Mouse (Mus musculus): ENCODE data around the gene Rptn. TPM values are rescaled to one million over a fixed set of nuclear protein-coding genes. Genes with fewer than 3 reads are reported as not detected.

Rptn gene
- polyA plus RNA-seq (2012): 0.01 TPM in 1 of 2 replicates, not detected in the other

DNA sequence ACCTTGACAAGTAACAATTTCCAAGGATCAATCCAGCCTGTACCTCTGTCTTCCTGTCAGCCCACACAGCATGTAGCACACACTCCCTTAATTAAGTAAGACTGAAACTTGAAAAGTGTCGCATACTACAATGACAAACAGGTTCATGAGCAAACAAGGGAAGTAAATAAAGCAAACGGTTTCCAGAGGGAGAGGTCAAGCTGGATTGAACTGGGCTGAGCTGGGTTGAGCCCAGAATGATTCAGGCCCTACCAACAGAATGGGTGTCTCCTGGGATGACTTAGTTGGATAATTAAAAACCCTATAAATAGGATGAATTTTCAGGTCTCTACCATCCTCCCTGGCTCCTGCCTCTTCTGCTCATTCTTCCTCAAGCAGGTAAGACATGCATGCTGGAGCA is at the start of gene Rptn:
Gene Rptn (plus strand): TSS at position 334 of the 400 bp plus-strand sequence.
- peaks cover 2% of the 10 kb centered on the region; the same call in 1 of the 2 replicates for H3K9me3 ChIP-seq (ENCODE audit: control insufficient read depth, low read length)
- no peak within 1 kb of the TSS for H3K4me3 ChIP-seq (replicated peaks)
- no peaks in the 10 kb centered on the region for H3K4me1 ChIP-seq (ENCODE audit: control insufficient read depth)
- TF ChIP-seq TAL1 (IDR thresholded peaks at IDR 0.05; ENCODE audit: low read length): no peak
- TF ChIP-seq GATA1 (IDR thresholded peaks at IDR 0.05; ENCODE audit: low read length): no peak
- H3K27me3 ChIP-seq (ENCODE audit: control insufficient read depth): no peaks in the 10 kb centered on the region
- no peaks in the 10 kb centered on the region for H3K36me3 ChIP-seq (ENCODE audit: control insufficient read depth)

GRCm38 (mm10) chr3:93346896-93347295 is 46.6 kb upstream of the Rptn start:
- no peak for TF ChIP-seq GATA1 (IDR thresholded peaks at IDR 0.05; ENCODE audit: low read length)
- no peak for TF ChIP-seq TAL1 (IDR thresholded peaks at IDR 0.05; ENCODE audit: low read length)
- Histone ChIP-seq H3K9me3 (ENCODE audit: control insufficient read depth, low read length) (no peaks in the 10 kb centered on the region), H3K4me1 (ENCODE audit: control insufficient read depth) (no peaks in the 10 kb centered on the region)

GRCm38 (mm10) chr3:93360045-93360444 is 33.5 kb upstream of the Rptn start:
- TF ChIP-seq TAL1 (IDR thresholded peaks at IDR 0.05; ENCODE audit: low read length) (no peak), GATA1 (IDR thresholded peaks at IDR 0.05; ENCODE audit: low read length) (no peak)
- no peaks in the 10 kb centered on the region for H3K9me3 ChIP-seq (ENCODE audit: control insufficient read depth, low read length)
- no peaks in the 10 kb centered on the region for H3K36me3 ChIP-seq (ENCODE audit: control insufficient read depth)
- no peak overlapping the region for H3K4me3 ChIP-seq (replicated peaks)
- H3K4me1 ChIP-seq (ENCODE audit: control insufficient read depth): no peaks in the 10 kb centered on the region
- no peaks in the 10 kb centered on the region for H3K27me3 ChIP-seq (ENCODE audit: control insufficient read depth)

More at GRCm38 (mm10) chr3:93346896-93347295, 46.6 kb upstream of the Rptn start:
- Histone ChIP-seq H3K27me3 (ENCODE audit: control insufficient read depth) (no peaks in the 10 kb centered on the region), H3K36me3 (ENCODE audit: control insufficient read depth) (no peaks in the 10 kb centered on the region), H3K4me3 (replicated peaks) (no peak overlapping the region)

DNA sequence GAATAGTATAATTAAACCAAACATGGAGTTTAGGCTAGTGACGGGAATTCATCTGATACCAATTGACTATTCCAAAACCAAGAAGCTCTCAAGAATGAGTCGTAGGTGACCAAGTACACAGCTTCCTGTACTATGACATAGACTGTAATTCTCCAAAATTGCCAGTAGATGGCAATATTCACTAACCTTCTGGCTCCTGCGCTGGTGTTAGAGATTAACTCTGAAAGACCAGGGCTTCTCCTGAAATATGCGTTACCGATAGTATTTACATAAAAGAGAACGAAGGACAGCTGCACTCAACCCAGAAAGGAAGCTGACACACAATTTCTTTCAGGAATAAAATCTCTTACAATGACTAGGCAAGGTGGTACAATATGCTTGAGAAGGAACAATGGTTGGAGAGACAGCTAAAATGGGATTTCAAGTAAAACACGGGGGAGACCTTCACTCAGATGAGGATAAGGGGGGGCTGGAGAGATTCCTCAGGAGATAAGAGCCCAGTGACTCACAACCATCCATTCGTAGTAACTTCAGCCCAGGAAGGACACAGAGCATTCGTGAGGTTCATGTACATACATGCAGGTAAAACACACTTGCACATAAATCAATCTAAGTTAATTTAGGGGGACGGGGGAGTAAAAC is 31.4 kb upstream of the Rptn start:
- Histone ChIP-seq H3K36me3 (ENCODE audit: control insufficient read depth) (no peaks in the 10 kb centered on the region), H3K9me3 (ENCODE audit: control insufficient read depth, low read length) (no peaks in the 10 kb centered on the region), H3K27me3 (ENCODE audit: control insufficient read depth) (no peaks in the 10 kb centered on the region), H3K4me1 (ENCODE audit: control insufficient read depth) (no peaks in the 10 kb centered on the region), H3K4me3 (replicated peaks) (no peak overlapping the region)
- TF ChIP-seq TAL1 (IDR thresholded peaks at IDR 0.05; ENCODE audit: low read length): no peak
- no peak for TF ChIP-seq GATA1 (IDR thresholded peaks at IDR 0.05; ENCODE audit: low read length)

DNA sequence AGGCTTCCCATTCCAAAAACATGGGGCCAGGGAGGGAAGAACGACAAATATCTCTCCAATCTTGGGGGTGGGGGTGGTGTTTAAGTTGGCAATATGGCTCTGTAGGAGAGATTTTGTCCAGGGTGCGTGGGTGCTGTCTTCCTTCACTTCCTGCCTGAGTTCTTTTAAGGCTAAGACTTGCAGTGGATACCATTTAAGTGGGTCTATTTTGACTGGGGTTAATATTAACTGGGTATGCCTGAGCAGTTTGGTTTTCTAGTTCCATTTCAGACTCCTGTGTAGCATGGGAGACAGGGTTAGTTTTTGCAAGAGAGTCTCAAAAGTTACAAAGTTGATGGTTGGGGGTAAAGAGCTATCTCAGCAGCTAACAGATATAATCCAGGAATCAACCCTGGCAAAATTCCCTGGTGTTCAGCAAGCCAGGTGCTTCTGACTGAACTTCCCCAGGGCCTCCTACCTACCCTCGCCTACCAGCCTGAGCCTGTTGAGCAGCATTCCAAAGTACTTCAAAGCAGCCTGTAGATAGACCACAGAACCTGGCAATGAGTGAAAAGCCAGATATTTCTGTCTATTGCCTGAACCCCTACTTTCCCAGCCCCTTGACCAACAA is 26.4 kb upstream of the Rptn start:
- TF ChIP-seq GATA1 (IDR thresholded peaks at IDR 0.05; ENCODE audit: low read length) (no peak), TAL1 (IDR thresholded peaks at IDR 0.05; ENCODE audit: low read length) (no peak)
- Histone ChIP-seq H3K4me3 (replicated peaks) (no peak overlapping the region), H3K4me1 (ENCODE audit: control insufficient read depth) (no peaks in the 10 kb centered on the region), H3K9me3 (ENCODE audit: control insufficient read depth, low read length) (no peaks in the 10 kb centered on the region), H3K27me3 (ENCODE audit: control insufficient read depth) (no peaks in the 10 kb centered on the region), H3K36me3 (ENCODE audit: control insufficient read depth) (no peaks in the 10 kb centered on the region)

- Histone ChIP-seq H3K4me1 (ENCODE audit: control insufficient read depth) (no peaks in the 10 kb centered on the region), H3K4me3 (replicated peaks) (no peak overlapping the region), H3K27me3 (ENCODE audit: control insufficient read depth) (no peaks in the 10 kb centered on the region), H3K36me3 (ENCODE audit: control insufficient read depth) (no peaks in the 10 kb centered on the region), H3K9me3 (ENCODE audit: control insufficient read depth, low read length) (no peaks in the 10 kb centered on the region)
- no peak for TF ChIP-seq GATA1 (IDR thresholded peaks at IDR 0.05; ENCODE audit: low read length)
- no peak for TF ChIP-seq TAL1 (IDR thresholded peaks at IDR 0.05; ENCODE audit: low read length)
These were observed 25.3 kb upstream of the Rptn start for GRCm38 (mm10) chr3:93368171-93368570.

DNA sequence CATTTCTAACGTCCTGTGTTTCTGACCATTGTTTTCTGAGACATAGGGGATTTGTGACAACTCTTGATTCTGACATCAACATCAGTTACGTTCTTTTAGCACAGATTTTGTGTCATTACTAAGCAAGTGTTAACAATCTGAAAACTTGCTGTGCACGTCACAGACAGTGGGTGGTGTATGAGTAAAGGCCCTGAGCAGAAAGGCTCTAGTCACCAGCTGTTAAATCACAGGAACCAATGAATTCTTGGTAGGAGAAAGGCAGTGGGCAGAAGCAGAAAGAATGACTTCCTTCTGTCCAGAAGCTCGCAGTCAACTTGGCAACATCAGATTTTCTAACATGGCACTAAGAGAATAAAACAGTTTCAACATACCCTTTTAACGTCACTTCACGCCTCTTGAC is 20.1 kb upstream of the Rptn start:
- Histone ChIP-seq H3K9me3 (ENCODE audit: control insufficient read depth, low read length) (no peaks in the 10 kb centered on the region), H3K4me3 (replicated peaks) (no peak overlapping the region), H3K27me3 (ENCODE audit: control insufficient read depth) (no peaks in the 10 kb centered on the region), H3K4me1 (ENCODE audit: control insufficient read depth) (no peaks in the 10 kb centered on the region), H3K36me3 (ENCODE audit: control insufficient read depth) (no peaks in the 10 kb centered on the region)
- no peak for TF ChIP-seq GATA1 (IDR thresholded peaks at IDR 0.05; ENCODE audit: low read length)
- no peak for TF ChIP-seq TAL1 (IDR thresholded peaks at IDR 0.05; ENCODE audit: low read length)

- no peaks in the 10 kb centered on the region for H3K27me3 ChIP-seq (ENCODE audit: control insufficient read depth)
- H3K9me3 ChIP-seq (ENCODE audit: control insufficient read depth, low read length): no peaks in the 10 kb centered on the region
- no peak overlapping the region for H3K4me3 ChIP-seq (replicated peaks)
- H3K36me3 ChIP-seq (ENCODE audit: control insufficient read depth): no peaks in the 10 kb centered on the region
- no peaks in the 10 kb centered on the region for H3K4me1 ChIP-seq (ENCODE audit: control insufficient read depth)
- no peak for TF ChIP-seq GATA1 (IDR thresholded peaks at IDR 0.05; ENCODE audit: low read length)
- no peak for TF ChIP-seq TAL1 (IDR thresholded peaks at IDR 0.05; ENCODE audit: low read length)
These were observed 18.3 kb upstream of the Rptn start for GRCm38 (mm10) chr3:93375196-93375595.

DNA sequence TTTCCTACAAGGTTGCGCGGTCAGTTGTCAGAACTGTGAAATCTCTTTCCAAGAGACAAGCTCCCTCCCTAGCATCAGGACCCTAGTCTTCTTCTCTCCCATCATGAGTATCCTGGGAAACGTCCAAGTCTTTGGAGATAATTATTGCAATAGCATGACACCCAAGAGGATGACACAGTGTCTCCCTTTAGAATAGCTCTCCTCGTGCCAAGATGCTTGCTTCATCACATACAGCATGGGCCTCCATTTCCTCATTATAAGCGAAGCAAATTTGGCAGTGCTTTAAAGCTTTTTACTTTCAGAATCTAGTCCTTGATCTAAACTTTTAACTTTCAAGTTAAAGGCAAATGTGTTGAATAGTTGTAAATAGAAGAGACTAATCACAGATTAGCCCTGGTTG is 17.9 kb upstream of the Rptn start:
- no peaks in the 10 kb centered on the region for H3K9me3 ChIP-seq (ENCODE audit: control insufficient read depth, low read length)
- H3K36me3 ChIP-seq (ENCODE audit: control insufficient read depth): no peaks in the 10 kb centered on the region
- H3K4me3 ChIP-seq (replicated peaks): no peak overlapping the region
- no peak for TF ChIP-seq TAL1 (IDR thresholded peaks at IDR 0.05; ENCODE audit: low read length)
- no peak for TF ChIP-seq GATA1 (IDR thresholded peaks at IDR 0.05; ENCODE audit: low read length)
- H3K27me3 ChIP-seq (ENCODE audit: control insufficient read depth): no peaks in the 10 kb centered on the region
- H3K4me1 ChIP-seq (ENCODE audit: control insufficient read depth): no peaks in the 10 kb centered on the region

All from erythroblast, embryonic 14.5 days (primary cell).